Mouse (Mus musculus): Measurements from ENCODE around the gene Pter.

Pter gene

GRCm38 (mm10) chr2:12923804-12924591 lies at the start of gene Pter:
TSS of gene Pter (plus strand) at chr2:12924041.
- no peak for TF ChIP-seq GATA4 (IDR thresholded peaks at IDR 0.05; ENCODE audit: insufficient replicate concordance, low read length)

DNA sequence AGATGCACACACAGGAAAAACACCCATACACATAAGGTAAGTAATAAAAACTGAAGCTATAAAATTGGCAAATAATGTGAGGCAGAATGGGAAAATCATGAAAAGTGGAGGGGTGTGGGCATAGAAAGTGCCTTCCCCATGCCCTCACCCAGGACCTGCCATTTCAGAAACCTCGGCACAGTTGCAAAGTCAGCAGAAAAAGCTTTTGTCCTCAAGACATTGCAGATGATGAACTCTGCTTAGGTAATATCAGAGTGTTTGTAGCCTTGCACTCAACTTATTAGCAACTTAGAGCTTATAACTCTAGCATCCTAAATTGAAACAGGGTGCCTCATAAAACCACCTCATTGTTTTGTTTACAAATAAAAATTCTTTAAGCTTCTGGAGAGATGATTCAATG lies 49.6 kb upstream of the Pter start:
- TF ChIP-seq GATA4 (IDR thresholded peaks at IDR 0.05; ENCODE audit: insufficient replicate concordance, low read length): no peak

DNA sequence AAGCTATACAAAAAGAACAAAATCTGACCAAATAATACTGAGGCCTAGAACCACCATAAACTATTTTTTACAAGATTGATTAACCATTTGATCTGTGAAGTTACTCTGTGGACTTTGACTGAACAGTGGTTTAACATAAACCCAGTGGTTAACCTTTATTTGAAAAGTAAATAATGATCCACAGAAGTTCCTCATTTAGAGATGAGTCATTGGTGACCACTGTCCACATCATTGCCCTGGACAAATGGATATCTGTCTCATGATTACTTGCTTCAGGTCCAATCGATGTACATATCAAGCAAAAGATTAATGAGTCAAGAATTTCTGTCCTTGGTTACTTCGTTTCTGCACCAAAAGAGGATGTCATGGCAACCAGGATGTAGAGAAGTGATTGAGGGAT lies 44.3 kb upstream of the Pter start:
- no peak for TF ChIP-seq GATA4 (IDR thresholded peaks at IDR 0.05; ENCODE audit: insufficient replicate concordance, low read length)

DNA sequence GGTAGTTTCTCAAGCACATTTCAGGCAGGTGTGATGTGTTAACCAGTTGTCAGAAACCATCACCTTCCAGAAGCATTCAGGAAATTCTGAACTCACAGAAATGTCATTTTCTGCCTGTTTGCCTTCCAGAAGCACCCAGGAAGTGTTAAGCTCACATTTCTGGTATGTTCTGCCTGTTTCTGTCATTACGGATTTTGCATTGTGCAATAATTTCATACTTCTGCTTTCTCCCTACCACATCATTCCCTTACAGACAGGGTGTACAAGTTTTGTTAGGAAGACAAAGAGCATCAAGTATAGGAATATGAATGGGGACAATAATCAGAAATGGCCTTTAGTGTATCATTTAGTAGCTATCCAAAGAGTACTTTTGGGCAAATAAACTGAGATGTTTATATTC lies 42.8 kb upstream of the Pter start:
- TF ChIP-seq GATA4 (IDR thresholded peaks at IDR 0.05; ENCODE audit: insufficient replicate concordance, low read length): no peak

GRCm38 (mm10) chr2:12883276-12883914 lies 40.4 kb upstream of the Pter start:
- TF ChIP-seq GATA4 (IDR thresholded peaks at IDR 0.05; ENCODE audit: insufficient replicate concordance, low read length): no peak

GRCm38 (mm10) chr2:12887015-12887414 lies 36.8 kb upstream of the Pter start:
- TF ChIP-seq GATA4 (IDR thresholded peaks at IDR 0.05; ENCODE audit: insufficient replicate concordance, low read length): no peak

DNA sequence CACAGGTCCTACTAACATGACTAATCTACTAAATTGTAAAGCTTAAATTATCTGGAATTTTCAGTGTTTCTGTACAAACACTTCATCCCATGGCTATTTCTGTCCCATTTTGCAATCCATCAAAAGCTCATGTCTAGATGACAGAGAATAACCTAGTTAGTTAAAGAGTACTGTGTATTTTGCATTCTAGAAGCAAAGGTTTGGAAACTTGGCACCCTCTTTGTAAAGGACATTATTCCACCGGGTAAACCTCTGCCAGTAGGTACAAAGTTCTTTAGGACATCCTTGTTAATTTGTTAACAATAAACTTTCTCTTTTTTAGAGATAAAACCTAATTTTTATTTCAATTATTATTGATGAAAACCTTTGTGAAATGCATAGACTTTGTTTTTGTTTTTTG lies 18.1 kb upstream of the Pter start:
- TF ChIP-seq GATA4 (IDR thresholded peaks at IDR 0.05; ENCODE audit: insufficient replicate concordance, low read length): no peak

GRCm38 (mm10) chr2:12925643-12926042 lies 1.8 kb downstream of the Pter start:
- peak; percentile 91 for TF ChIP-seq GATA4 (IDR thresholded peaks at IDR 0.05; ENCODE audit: insufficient replicate concordance, low read length)

GRCm38 (mm10) chr2:12930338-12930737 lies 6.5 kb downstream of the Pter start:
- TF ChIP-seq GATA4 (IDR thresholded peaks at IDR 0.05; ENCODE audit: insufficient replicate concordance, low read length): no peak

DNA sequence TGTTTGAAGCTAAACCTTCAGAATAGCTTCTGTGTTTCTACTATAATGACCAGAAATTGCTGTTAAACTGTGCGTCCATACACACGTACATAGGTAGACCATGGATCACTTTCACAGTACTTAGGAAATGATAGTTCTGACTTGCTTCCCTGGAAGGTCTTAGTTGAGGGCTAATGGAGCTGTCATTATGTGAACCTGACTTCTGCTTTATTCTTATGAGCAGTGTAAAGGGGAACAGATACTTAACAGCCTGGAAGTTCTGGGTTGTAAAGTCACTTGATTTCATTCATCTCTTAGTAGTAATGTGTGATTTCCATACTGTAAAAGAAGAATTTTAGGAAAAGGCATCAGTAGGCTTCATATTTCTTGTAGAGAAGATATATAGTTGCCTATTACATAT lies 10.1 kb downstream of the Pter start:
- no peak for TF ChIP-seq GATA4 (IDR thresholded peaks at IDR 0.05; ENCODE audit: insufficient replicate concordance, low read length)

GRCm38 (mm10) chr2:12935286-12935685 lies 11.4 kb downstream of the Pter start:
- TF ChIP-seq GATA4 (IDR thresholded peaks at IDR 0.05; ENCODE audit: insufficient replicate concordance, low read length): no peak

GRCm38 (mm10) chr2:12937461-12938217 lies 13.8 kb downstream of the Pter start:
- no peak for TF ChIP-seq GATA4 (IDR thresholded peaks at IDR 0.05; ENCODE audit: insufficient replicate concordance, low read length)

GRCm38 (mm10) chr2:12938641-12939040 lies 14.8 kb downstream of the Pter start:
- TF ChIP-seq GATA4 (IDR thresholded peaks at IDR 0.05; ENCODE audit: insufficient replicate concordance, low read length): no peak

DNA sequence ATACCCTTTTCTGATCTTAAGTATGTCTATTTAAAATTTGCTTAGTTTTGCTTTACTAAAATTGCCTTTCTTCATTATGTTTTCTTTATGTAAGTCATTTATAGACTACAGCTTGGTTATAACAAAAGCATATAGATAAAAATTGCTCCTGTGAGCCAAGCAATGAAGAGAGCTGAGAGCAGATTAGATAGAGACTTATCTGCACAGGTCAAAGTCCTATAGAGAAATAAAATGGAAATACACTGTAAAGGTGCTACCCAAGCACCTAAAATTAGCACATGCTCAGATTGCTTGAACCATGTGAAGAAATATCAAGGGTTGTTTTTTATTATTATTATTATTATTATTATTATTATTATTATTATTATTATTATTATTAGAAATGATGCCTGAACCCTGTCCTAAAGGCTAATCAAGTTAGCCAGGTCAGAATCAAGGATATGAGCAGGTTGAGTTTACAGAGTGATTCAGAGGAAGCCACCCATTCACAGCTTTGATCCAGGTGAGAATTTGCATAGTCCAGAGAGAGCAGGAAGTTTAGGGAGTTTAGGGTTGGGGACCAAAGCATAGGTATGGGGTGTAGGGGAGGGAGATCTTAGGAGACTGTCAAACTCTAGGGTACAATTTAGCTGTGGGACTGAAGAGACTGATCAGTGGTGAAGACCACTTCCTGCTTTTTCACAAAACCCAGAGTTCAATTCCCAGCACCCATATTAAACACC lies 33.0 kb downstream of the Pter start:
- no peak for TF ChIP-seq GATA4 (IDR thresholded peaks at IDR 0.05; ENCODE audit: insufficient replicate concordance, low read length)

DNA sequence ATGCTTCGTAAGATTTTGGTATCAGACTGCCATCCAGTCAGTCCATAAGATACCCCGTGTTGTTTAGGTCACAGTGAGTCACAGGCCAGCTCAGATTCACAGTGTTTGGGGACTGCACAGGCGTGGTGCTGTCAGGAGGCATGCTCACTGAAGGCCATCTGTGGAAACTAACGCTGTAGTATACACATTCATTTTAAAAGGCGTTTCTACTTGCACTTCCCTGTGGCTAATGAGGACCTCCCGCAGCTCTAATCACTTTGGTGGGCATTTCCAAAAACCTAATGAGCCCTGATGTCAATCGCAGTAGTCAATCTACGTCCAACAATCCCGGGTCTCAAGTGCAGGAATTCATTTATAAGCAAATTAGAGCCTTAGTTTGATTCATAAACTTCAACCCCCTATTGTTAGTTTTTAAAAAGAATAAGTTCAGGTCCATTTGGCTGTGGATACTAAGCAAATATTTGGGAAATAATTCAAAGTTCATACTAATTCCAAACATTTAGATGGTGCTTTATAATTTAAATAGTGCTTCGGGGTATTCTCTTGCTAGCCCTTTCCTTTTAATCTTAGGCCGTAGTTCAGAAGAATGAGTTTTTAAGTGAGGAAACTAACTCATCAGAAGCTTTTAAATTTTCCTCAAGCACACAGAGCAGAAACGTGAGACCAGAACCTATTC lies 46.3 kb downstream of the Pter start:
- no peak for TF ChIP-seq GATA4 (IDR thresholded peaks at IDR 0.05; ENCODE audit: insufficient replicate concordance, low read length)
